Mouse (Mus musculus): ENCODE results near the gene Lilra5. TPM values are rescaled to one million over a fixed set of nuclear protein-coding genes. Genes with fewer than 3 reads are reported as not detected.

The Lilra5 gene
- polyA plus RNA-seq (2012; rRNA removed) = 0.20 and 0.23 TPM in 2 replicates

DNA sequence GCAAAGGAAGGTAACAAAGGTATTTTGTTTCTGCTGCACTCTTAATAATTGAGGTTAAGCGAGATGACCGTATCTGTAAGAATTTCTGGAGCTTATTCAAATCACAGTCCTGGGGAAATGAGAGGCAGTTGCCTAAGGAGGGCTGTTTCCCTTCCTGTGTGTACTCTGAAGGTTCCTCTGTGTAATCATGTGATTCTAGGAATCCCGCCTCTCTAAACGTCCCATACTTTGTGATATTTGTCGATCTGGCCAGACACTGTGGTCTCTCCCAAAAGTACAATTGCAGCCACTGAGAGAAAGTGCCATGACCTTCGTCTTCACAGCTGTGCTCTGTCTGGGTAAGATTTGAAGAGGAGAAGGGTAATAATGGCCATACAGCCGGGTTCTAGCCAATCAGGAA is at the start of gene Lilra5:
Gene Lilra5 (plus strand): TSS at position 301 of the 400 bp plus-strand sequence.

Other genes with a start within 250 kb of the Lilra5 start
- gene Lair1, start 174.6 kb upstream of the Lilra5 start, polyA plus RNA-seq (2012; rRNA removed) = 0.79 and 1.3 TPM in 2 replicates
- gene Ttyh1, start 118.3 kb upstream of the Lilra5 start, polyA plus RNA-seq (2012; rRNA removed) = 0.03 and 0.07 TPM in 2 replicates
- gene Leng8, start 100.7 kb upstream of the Lilra5 start, polyA plus RNA-seq (2012; rRNA removed) = 47.6 and 55.3 TPM in 2 replicates
- 0.45 and 0.53 TPM in 2 replicates for gene Leng9, start 87.4 kb upstream of the Lilra5 start, polyA plus RNA-seq (2012; rRNA removed)
- 5.7 and 5.9 TPM in 2 replicates for gene Cdc42ep5, start 72.9 kb upstream of the Lilra5 start, polyA plus RNA-seq (2012; rRNA removed)
- 0.01 TPM in 1 of 2 replicates, not detected in the other for gene Ncr1, start 100.0 kb downstream of the Lilra5 start, polyA plus RNA-seq (2012; rRNA removed)
- gene Gp6, start 160.0 kb downstream of the Lilra5 start, polyA plus RNA-seq (2012; rRNA removed) = 1.2 and 1.8 TPM in 2 replicates
- gene Rdh13, start 207.9 kb downstream of the Lilra5 start, polyA plus RNA-seq (2012; rRNA removed) = 3.2 and 4.1 TPM in 2 replicates
- 0.50 and 1.1 TPM in 2 replicates for gene Eps8l1, start 222.9 kb downstream of the Lilra5 start, polyA plus RNA-seq (2012; rRNA removed)

All from liver, embryonic 14 days (tissue).